25 mouse cellular contexts compared by ENCODE assay signal in the genomic region with DNA sequence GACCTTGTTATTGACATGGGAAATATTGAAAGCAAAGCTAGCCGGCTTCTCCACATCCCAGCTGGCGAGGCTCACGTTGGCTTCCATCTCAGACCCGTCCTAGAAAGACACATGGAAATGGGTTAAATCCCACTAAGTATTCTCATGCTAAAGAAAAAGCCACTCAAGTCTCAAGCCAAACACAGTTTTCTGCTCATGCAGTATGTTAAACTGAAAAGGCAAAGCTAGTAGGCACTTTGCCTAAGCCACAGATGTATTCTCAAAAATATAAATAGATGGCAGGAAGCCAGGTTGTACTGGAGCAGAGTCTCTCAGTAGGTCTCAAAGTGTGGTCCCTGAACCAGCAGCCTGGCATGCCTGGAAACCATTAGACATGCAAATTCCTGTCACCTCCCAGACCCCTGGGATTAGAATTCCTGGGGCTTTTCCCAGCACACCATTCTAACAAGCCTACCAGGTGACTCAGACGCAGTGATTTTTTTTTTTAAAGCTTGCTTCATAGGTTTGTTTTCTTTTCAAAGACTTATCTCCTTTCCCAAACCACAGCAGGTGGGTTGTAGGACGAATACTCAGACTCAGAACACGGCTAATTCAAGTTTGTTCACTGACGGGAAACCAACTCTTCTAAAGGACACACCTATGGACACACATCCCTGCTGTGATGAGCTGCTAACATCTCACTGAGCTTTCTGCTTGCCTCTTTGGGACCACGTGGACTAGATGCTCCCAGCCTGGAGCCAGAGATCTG. TPM values are rescaled to one million over a fixed set of nuclear protein-coding genes. Genes with fewer than 3 reads are reported as not detected.
DNase-seq lines count a peak whose midpoint lies in the region; ATAC-seq and TF ChIP-seq lines count a peak whose summit lies in the region.
"Had no signal": no experiment of that assay in that cellular context is flagged by ENCODE, and none has a peak within 500 bp of the region (broad histone marks: within the 10 kb centered on the region; RNA-seq: fewer than 3 reads in every experiment).

No protein-coding gene starts in this region.

- no peaks in the 10 kb centered on the region for H3K79me2 ChIP-seq in myocyte (ENCODE audit: control insufficient read depth, insufficient read depth)

- H3K27me3 ChIP-seq in myocyte (ENCODE audit: control insufficient read depth, insufficient read depth, insufficient read length) = no peaks in the 10 kb centered on the region

- peaks cover 33% of the 10 kb centered on the region for H3K36me3 ChIP-seq in myocyte (ENCODE audit: control insufficient read depth, insufficient read depth)
- H3K36me3 ChIP-seq: G1E had no signal

- no peak overlapping the region for H3ac ChIP-seq in myocyte (ENCODE audit: control insufficient read depth, insufficient read length)

- intact Hi-C loops in heart, postnatal 36 days (cut with DNase I) = loop anchor here (2.0 kb wide), 1 partner anchor 39 kb away; no protein-coding TSS in a partner anchor

- no peak overlapping the region for H3K4me2 ChIP-seq in myocyte (ENCODE audit: low read depth)

- TF ChIP-seq POLR2A in myocyte (IDR thresholded peaks at IDR 0.05; ENCODE audit: insufficient read length, low read depth) = no peak

- DNase-seq in heart, adult 11 months = peak; percentile 84
- DNase-seq in heart, postnatal 36 days = no peak
- peak; percentile 13 for DNase-seq in ES-CJ7 (ENCODE audit: low read depth, low spot score)
- DNase-seq in ZHBTc4 (ENCODE audit: low read depth, low spot score) = peak; percentile 48
- no peak for DNase-seq in ovary, postnatal 10 days (ENCODE audit: low spot score)
- DNase-seq: adrenal gland, postnatal 10 days; cerebellum, adult 18-20 months; cerebellum, postnatal 25 days; embryo, embryonic 11 days; gastrocnemius, postnatal 36 days; kidney, adult 2 months; kidney, postnatal 10 days; liver; midbrain, embryonic 14.5 days; right cerebral cortex, postnatal 14 days; spleen, adult 18-20 months; thymus, postnatal 36 days had no signal

- no peak overlapping the region for H3K4me3 ChIP-seq in myocyte
- H3K4me3 ChIP-seq: erythroblast, embryonic 14.5 days; hindbrain, embryonic 10.5 days had no signal

- ATAC-seq in erythroid progenitor cell, adult 5-6 weeks (replicated peaks; ENCODE audit: low FRiP score, poor library complexity, severe bottlenecking) = no peak
- ATAC-seq: CD4-positive, CD25-positive, alpha-beta regulatory T cell, adult 4 months; inflammation-experienced regulatory T-cells, adult 6 months; lung, postnatal 0 days had no signal

TF ChIP-seq in myocyte, 11 proteins besides CTCF, POLR2A, EP300 and RAD21:
- TF ChIP-seq MYOD1 (IDR thresholded peaks at IDR 0.05; ENCODE audit: control insufficient read depth in 1 of 3, insufficient read length in 2 of 3, low read depth in 2 of 3) (no peak), MAX (IDR thresholded peaks at IDR 0.05; ENCODE audit: low read depth) (no peak), CEBPB (IDR thresholded peaks at IDR 0.05; ENCODE audit: insufficient read depth, poor library complexity, severe bottlenecking) (0 out of 2 replicates have a peak, but pooled peaks have one; percentile 32), REST (IDR thresholded peaks at IDR 0.05; ENCODE audit: insufficient read depth, insufficient read length) (no peak), E2F4 (IDR thresholded peaks at IDR 0.05; ENCODE audit: insufficient read depth) (no peak), USF1 (IDR thresholded peaks at IDR 0.05; ENCODE audit: low read depth) (peak; percentile 31), SRF (IDR thresholded peaks at IDR 0.05; ENCODE audit: control insufficient read depth, insufficient read length, low read depth) (no peak), MYOG (IDR thresholded peaks at IDR 0.05; ENCODE audit: control insufficient read depth in 1 of 3, insufficient read depth in 1 of 3, insufficient read length in 2 of 3, low read depth in 2 of 3) (no peak), TCF3 (IDR thresholded peaks at IDR 0.05; ENCODE audit: insufficient read length, low read depth) (no peak), POLR2AphosphoS2 (IDR thresholded peaks at IDR 0.05; ENCODE audit: insufficient read length, low read depth) (no peak), TCF12 (IDR thresholded peaks at IDR 0.05; ENCODE audit: insufficient read depth, poor library complexity, severe bottlenecking) (no peak)

RNA-seq across cellular contexts. Expression of a gene that starts 55.1 kb away (rescaled TPM):
- 10 to 100 TPM; 25.7 to 28.3 TPM for total RNA-seq in heart, postnatal 36 days (2021)
- 57.1 TPM for polyA plus RNA-seq in myocyte (2012; fragmentation: generic; extraction: Trizol)
- 69.6 and 79.3 TPM in 2 replicates for total RNA-seq in erythroid progenitor cell, adult 5-6 weeks (2015; ENCODE audit: low replicate concordance)
- 80.2 and 93.8 TPM in 2 replicates for total RNA-seq in erythroid progenitor cell, adult 5-6 weeks (2017; ENCODE audit: low replicate concordance)

Comparison
In these comparisons a context has a peak if more than half of its experiments do, and no peak if none do; other contexts are left out.
1. DNase-seq: peak in heart, adult 11 months (single experiment), ES-CJ7 (single experiment) and ZHBTc4 (single experiment); none in heart, postnatal 36 days (0 of 2) and ovary, postnatal 10 days (single experiment).